Mouse (Mus musculus) lung, embryonic 15.5 days (tissue): Measurements from ENCODE around the gene Xrn1. TPM values are rescaled to one million over a fixed set of nuclear protein-coding genes. Genes with fewer than 3 reads are reported as not detected.

Source experiments
- ATAC-seq: fragments of 200-750 bp; cut with Nextera tagmentation; 2 replicates; pipeline ENCODE4 v1.8.0; 2017; ENCODE audit warnings: moderate number of reproducible peaks, borderline replicate concordance; ENCODE audit not compliant: low FRiP score, low TSS enrichment; ENCODE audit errors: extremely low read depth
- H3K27ac ChIP-seq: fragments of 300-500 bp; sonication (generic); 2 replicates; pipeline ENCODE4 v1.5.1; 2015; ENCODE audit warnings: moderate library complexity, mild to moderate bottlenecking, inconsistent platforms
- H3K27me3 ChIP-seq: fragments of 300-500 bp; sonication (generic); 2 replicates; pipeline ENCODE4 v1.6.1; 2015; ENCODE audit warnings: inconsistent platforms
- H3K36me3 ChIP-seq: fragments of 300-500 bp; sonication (generic); 2 replicates; pipeline ENCODE4 v1.6.1; 2015; ENCODE audit warnings: inconsistent platforms
- H3K4me1 ChIP-seq: fragments of 300-500 bp; sonication (generic); 2 replicates; pipeline ENCODE4 v1.6.1; 2015; ENCODE audit warnings: inconsistent platforms
- H3K4me2 ChIP-seq: fragments of 300-500 bp; sonication (generic); 2 replicates; pipeline ENCODE4 v1.6.1; 2015; ENCODE audit warnings: inconsistent platforms, mild to moderate bottlenecking, moderate library complexity
- H3K4me3 ChIP-seq: fragments of 300-500 bp; sonication (generic); 2 replicates; pipeline ENCODE4 v1.5.1; 2015; ENCODE audit warnings: mild to moderate bottlenecking, inconsistent platforms
- H3K9ac ChIP-seq: fragments of 300-500 bp; sonication (generic); 2 replicates; pipeline ENCODE4 v1.6.1; 2015; ENCODE audit warnings: inconsistent platforms
- H3K9me3 ChIP-seq: fragments of 300-500 bp; sonication (generic); 2 replicates; pipeline ENCODE4 v1.6.1; 2016; ENCODE audit warnings: inconsistent platforms
- WGBS: fragments of 180-500 bp; shearing (Covaris S2); methylation state at CpG from one replicate; pipeline ENCODE4 v1.1.7; 2015; 5-methylcytosine and 5-hydroxymethylcytosine counted together
- polyA plus RNA-seq: library from polyadenylated mRNA; unstranded; fragments of >200 nt; fragmentation: Nextera tagmentation; extraction: Ambion mirVana; gene quantifications from 2 replicates; pipeline ENCODE4 v1.2.1, GENCODE M21; 2015

Xrn1 gene
- polyA plus RNA-seq, 1 experiment from 2014 or later = 17.4 TPM

GRCm38 (mm10) chr9:96102846-96103245 lies 148.3 kb downstream of the Xrn1 start:
- ATAC-seq = no peak
- H3K4me3 ChIP-seq = no peak overlapping the region
- H3K9ac ChIP-seq = no peak overlapping the region
- WGBS = 84% methylated on average over 8 of the region's 8 CpGs
- H3K4me1 ChIP-seq = no peaks in the 10 kb centered on the region
- H3K4me2 ChIP-seq = no peak overlapping the region
- no peak overlapping the region for H3K27ac ChIP-seq
- peaks cover 2% of the 10 kb centered on the region; the same call in 1 of the 2 replicates for H3K9me3 ChIP-seq
- H3K36me3 ChIP-seq = no peaks in the 10 kb centered on the region
- no peaks in the 10 kb centered on the region for H3K27me3 ChIP-seq

Other genes starting within 250 kb of the Xrn1 start
- gene Trpc1, start 204.4 kb upstream of the Xrn1 start, polyA plus RNA-seq = 3.4 and 3.9 TPM in 2 replicates
- gene Pls1, start 109.4 kb upstream of the Xrn1 start, polyA plus RNA-seq = 11.5 and 12.1 TPM in 2 replicates
- 13.0 and 13.7 TPM in 2 replicates for gene Atr, start 97.2 kb upstream of the Xrn1 start, polyA plus RNA-seq
- gene Gk5, start 164.6 kb downstream of the Xrn1 start, polyA plus RNA-seq = 3.1 and 4.2 TPM in 2 replicates
- 38.8 and 39.7 TPM in 2 replicates for gene Tfdp2, start 241.5 kb downstream of the Xrn1 start, polyA plus RNA-seq